Mouse (Mus musculus): ENCODE measurements around the gene Zfp120.
"Not testable (repeated sequence)": the region's sequence is repeated elsewhere in the genome, so short reads cannot be mapped to it uniquely, and the experiment has no call there.

Zfp120 gene

DNA sequence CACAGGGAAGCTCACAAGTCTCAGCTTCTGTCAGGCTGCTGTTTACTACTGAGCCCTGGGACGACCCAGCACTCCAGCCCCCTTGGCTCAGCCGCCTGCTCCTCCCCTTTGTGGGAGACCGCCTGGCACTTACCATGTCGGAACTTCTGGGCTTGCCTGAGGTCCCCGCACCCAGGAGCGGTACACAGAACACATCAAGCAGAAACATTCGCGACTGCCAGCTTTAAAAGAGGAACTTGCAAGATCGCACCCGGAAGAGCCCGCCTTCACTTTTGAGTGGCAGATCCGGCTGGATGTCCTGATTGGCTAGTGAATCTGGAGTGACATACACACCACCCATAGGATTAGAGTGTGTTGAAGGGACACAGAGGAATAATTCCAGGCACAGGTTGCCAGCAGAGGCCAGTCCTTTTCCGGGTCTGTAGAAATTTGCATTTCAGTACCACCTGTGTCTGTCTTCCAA, at the start of gene Zfp120:
TSS of gene Zfp120 (minus strand) at position 274 of the 463 bp plus-strand sequence.
- DNase-seq (ENCODE audit: low read depth in 2 of 2, low spot score in 2 of 2): peak; percentile 70 to 73

- not testable (repeated sequence) for DNase-seq (ENCODE audit: low read depth in 2 of 2, low spot score in 2 of 2)
These were observed 45.1 kb upstream of the Zfp120 start, which contains the start of gene Gm14139 for GRCm38 (mm10) chr2:150181570-150181999. Gm14139 (plus strand) TSS chr2:150181755.

DNA sequence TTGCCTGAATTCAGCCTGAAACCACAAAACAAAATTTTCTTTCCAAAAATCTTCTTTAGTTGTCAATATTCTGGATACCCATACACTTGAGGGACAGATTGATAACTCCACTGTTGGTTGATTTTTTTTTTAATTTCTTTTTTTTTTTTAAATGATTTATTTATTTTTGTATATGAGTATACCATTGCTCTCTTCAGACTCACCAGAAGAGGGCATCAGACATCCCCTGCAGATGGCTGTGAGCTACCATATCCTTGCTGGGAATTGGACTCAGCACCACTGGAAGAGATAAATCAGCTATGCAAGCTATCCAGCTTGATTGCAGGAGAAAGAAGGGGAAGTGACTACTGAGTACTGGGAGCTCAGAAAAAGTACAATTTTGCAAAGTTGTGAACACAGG, 44.5 kb upstream of the Zfp120 start:
- DNase-seq (ENCODE audit: low read depth in 2 of 2, low spot score in 2 of 2): not testable (repeated sequence)

- DNase-seq (ENCODE audit: low read depth in 2 of 2, low spot score in 2 of 2): not testable (repeated sequence)
These were observed 43.1 kb upstream of the Zfp120 start, which contains the start of gene Gm10770 for GRCm38 (mm10) chr2:150179579-150179978. Gm10770 (minus strand) TSS chr2:150179679.

GRCm38 (mm10) chr2:150173833-150174232, 37.3 kb upstream of the Zfp120 start:
- no peak for DNase-seq (ENCODE audit: low read depth in 2 of 2, low spot score in 2 of 2)

DNA sequence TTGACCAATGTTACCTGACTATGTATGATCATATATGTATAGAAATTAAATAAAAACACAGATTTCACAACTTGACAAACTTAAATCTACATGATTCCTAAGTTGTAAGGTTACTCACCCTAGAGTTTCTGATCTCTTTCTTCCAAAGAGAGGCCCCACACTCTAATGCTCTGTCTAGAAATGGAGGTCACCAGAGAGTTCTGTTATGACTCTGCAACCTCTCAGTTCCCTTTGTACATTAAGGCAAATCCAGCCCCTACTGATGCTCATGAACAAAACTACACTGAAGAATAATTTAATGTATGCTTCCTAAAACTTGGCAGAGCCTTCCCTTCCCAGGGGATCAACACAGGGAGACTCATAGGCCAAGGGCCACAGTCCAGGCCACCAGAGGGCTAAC, 30.2 kb upstream of the Zfp120 start:
- DNase-seq (ENCODE audit: low read depth in 2 of 2, low spot score in 2 of 2): no peak

DNA sequence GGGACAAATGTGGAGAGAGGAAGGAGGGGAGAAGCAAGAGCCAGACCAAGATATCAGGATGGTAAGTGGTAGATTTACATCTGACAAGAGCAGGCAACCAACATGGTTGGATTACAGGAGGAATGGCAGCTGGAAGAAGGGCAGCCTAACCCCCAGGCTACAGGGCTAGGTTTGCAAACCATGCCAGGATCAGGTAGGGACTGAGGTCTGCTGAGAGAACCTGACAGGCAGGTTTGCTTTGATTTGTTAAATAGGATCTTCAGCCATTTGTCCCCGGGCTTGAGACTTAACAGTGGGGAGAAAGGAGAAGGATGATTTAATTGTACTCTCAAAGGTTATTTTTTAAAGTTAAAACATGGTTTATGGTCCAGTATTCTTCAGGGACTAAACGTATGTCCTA, 3.7 kb downstream of the Zfp120 start:
- no peak for DNase-seq (ENCODE audit: low read depth in 2 of 2, low spot score in 2 of 2)

- DNase-seq (ENCODE audit: low read depth in 2 of 2, low spot score in 2 of 2): not testable (repeated sequence)
These were observed 4.5 kb downstream of the Zfp120 start for GRCm38 (mm10) chr2:150132002-150132401.

GRCm38 (mm10) chr2:150111247-150111912, 25.1 kb downstream of the Zfp120 start:
- DNase-seq (ENCODE audit: low read depth in 2 of 2, low spot score in 2 of 2): no peak

GRCm38 (mm10) chr2:150099618-150100017, 36.9 kb downstream of the Zfp120 start:
- peak in 1 of 2 experiments; percentile 2 for DNase-seq (ENCODE audit: low read depth in 2 of 2, low spot score in 2 of 2)
